Mouse (Mus musculus) right cerebral cortex, adult 18-20 months (tissue): Measurements from ENCODE around the gene Htra3.

ENCODE experiments used
- DNase-seq: peaks from one replicate; pipeline ENCODE4 v3.0.0; 2022; ENCODE audit warnings: mixed read lengths

The Htra3 gene

DNA sequence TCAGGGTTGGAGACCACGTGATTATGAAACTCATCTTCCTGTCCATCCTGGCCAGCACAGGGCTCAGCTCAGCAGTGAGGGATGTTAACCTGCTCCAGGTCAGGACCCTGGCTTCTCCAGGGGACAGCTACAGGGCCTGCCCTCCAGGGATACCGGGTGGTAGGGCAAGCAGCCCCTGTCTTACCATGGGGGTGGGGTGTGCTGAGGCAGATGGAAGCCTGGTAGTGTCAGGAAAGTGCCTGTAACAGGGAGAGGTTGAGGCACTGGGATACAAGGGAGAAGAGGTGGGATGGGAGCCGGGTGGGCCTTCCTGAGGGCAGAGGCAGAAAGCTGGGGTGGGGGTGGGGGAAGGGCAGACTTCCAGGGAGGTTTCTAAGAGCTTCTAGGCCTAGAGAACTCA, 27.3 kb downstream of the Htra3 start:
- DNase-seq: no peak

DNA sequence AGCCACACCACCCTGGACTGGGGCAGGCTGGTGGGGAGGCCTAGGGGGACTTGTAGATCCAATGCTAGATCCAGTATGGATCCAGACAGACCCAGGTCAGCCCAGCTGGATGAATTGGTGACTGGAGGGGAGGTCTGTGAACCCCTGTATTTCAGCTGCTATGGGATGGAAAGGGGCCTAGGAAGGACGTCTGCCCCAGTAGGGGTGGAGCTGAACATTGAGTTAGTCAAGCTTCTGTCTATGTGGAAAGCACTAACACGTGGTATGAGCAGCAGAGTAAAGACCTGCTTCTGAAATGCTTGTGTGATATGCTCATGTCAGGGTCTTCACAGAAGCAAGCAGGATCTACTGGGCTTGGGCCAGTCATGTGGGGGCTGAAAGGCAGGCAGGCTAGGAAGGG, 31.4 kb downstream of the Htra3 start:
- DNase-seq: no peak

- no peak for DNase-seq
Observed at GRCm38 (mm10) chr5:35647562-35647961, 32.0 kb downstream of the Htra3 start.

- no peak for DNase-seq
Observed at GRCm38 (mm10) chr5:35646927-35647326, 32.7 kb downstream of the Htra3 start.

- DNase-seq: no peak
Observed at GRCm38 (mm10) chr5:35645938-35646493, 33.6 kb downstream of the Htra3 start.

DNA sequence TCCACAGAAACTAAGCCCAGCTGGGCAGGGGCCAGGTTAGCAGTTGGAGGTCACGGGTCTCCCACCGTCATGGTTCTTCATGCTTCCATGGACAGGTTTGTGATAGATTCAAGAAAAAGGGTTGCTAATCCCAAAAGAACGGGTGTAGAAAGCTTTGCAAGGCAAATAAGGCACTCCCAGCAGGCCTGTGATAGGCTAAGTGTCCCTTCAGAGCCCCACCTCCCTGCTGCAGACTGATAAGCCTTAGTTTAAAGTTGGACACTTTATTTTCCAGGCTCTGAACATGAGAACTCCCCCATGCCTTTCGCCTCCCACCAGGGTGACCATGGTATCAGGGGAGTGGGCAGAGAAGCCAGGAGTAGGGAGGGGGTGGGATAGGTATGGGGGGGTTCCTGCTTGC, 35.5 kb downstream of the Htra3 start:
- no peak for DNase-seq

DNA sequence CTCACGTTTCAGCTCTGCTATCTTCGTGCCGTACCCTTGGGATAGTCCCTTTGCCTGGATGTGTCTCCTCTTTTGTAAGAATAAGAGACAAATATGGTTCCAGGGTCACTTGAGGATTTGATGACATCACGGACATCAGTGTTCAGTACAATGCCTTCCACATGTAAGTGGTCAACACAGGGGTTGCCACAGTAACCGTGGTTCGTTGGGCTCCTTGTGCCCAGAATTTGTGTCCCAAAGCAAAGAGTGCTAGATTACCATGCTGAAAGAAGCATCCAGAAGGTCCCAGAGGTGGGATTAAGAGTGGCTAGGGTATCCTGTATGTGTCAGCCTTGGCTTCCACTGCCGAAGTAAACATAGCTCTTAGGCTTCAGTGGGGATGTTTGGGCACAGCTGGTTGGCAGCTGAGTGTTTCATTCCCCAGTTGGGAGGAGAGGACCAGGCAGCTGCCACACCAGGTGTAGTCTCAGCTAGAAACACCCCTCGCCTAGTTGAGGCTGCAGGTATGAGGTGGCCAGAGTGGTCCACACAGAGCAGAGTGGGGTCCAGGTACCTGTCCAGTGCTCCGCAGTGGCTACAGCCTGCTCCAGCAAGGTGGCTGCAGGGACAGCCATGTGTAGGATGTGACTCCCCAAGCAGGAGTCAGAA, 36.1 kb downstream of the Htra3 start:
- DNase-seq: no peak

DNA sequence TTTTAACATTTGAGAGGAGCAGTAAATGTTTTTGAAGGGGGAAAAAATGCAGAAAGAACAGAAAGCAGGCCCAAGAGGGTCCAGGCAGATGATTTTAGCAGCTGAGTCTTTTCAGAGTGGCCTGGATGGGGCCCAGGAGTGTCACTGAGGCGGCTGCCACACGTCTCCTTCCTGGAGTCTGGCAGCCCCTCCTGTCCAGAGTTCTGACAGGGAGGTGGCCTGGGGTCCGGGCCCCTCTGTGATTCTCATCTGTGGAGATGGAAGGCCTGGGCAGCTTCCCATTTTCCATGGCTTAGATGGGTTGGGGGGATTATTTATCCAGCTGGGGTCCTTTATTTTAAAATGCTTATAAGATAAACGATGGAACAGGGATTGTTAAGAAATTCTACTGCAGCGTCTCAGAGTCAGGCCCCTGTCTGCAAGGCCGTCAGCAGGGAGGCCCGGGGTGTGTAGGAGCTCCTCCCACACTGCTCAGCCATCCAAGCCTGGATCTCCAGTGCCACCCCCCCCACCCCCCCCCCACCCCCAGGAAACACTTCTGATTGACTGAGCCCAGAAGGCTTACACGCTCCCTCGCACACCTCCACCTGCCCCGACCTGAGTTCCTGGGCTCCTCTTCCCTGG, 37.5 kb downstream of the Htra3 start:
- DNase-seq: no peak

DNA sequence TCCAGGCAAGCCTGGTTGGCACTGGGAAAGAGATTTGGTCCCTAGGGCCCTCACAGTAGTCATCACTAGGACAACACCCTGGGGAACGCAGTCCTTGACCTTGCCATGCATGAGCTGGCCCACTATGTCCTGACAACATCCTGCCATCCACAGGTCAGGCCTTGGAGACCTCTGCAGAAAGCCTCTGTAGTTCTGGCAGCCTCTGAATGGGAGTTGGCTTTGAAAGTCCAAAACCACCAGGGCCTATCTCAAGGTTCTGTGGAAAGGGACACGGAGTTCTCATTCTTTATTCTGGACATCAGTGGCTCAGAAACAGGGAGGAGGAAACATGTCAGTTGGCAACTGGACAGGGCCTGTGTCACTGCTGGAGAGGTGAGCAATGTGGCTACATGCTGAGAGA, 43.6 kb downstream of the Htra3 start:
- DNase-seq: no peak

- DNase-seq: no peak
Observed at GRCm38 (mm10) chr5:35632841-35633240, 46.7 kb downstream of the Htra3 start.

- no peak for DNase-seq
Observed at GRCm38 (mm10) chr5:35631755-35632154, 47.8 kb downstream of the Htra3 start.

GRCm38 (mm10) chr5:35631224-35631623, 48.4 kb downstream of the Htra3 start:
- no peak for DNase-seq

DNA sequence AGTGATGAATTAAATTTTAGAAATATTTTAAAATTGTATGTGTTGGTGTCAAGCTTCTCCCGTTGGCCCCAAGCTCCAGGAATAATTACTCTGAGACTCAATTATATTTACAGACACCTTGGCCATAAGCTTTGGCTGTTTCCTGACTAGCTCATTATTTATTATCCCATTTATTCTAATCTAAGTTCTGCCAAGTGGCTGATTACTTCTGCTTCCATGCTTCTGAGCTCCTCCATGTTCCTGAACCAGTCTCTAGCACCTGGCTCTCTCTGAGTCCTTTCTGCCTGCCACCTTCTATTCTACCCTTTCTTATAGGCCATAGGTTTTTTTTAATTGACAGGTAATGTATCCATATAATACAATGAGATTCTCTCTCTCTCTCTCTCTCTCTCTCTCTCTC, 48.9 kb downstream of the Htra3 start:
- no peak for DNase-seq

- DNase-seq: no peak
Observed at GRCm38 (mm10) chr5:35629333-35629732, 50.2 kb downstream of the Htra3 start.

DNA sequence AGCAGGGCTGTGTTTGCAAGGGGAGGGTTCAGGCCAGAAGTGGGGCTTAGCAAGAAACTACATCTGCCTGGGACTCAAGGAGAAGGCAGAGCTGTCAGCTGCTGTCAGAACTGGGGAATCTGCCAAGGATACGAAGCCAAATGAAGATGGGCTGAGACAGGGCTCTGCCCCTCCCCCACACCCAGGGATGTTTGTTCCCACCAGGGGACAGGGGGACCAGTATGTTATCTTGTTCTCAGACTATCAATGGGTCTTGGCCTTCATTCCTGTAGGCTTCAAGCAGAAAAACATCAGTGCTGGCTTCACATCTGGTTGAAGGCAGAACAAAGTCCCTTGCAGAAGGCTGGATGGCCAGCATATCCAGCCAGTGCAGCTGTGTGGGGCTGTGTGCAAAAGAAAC, 50.9 kb downstream of the Htra3 start:
- DNase-seq: peak; percentile 47

- no peak for DNase-seq
Observed at GRCm38 (mm10) chr5:35627307-35627840, 52.2 kb downstream of the Htra3 start.

DNA sequence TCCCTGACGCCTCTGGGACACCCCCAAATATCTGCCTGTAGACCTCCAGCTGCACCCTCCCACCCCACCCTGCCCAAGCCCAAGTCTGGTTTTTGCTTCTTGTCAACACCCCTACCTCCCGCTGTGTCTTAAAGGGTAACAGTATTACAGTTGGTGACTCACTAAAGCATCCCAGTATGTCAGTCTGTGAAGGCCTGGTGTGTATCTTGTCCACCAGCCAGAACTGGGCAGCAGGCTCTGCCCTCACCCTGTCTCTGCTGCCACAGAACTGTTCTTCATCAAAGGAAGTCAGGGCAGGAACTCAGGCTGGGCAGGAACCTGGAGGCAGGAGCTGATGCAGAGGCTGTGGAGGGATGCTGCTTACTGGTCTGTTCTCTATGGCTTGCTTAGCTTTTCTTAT, 53.2 kb downstream of the Htra3 start:
- no peak for DNase-seq

DNA sequence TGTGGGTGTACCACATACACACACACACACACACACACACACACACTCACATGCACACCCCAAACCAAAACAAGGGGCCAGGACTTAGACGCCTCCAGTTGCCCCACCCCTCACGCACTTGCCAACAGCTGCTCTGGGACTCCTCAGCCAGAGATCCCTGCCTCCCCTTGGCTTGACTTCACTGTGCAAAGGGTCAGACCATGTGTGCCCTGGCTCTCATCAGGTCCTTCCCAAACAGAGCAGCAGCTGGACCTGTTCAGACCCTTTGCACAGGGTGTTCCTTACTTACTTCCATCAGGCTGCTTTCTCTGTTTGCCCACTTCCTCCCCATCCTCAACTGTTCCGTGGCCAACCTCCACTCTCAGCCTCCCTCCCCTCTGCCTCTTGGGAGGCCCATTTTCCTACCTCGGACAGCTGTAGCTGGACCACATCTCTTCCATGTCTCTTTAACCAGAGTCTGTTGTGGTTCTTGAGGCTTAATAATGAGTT, 54.8 kb downstream of the Htra3 start:
- DNase-seq: no peak

DNA sequence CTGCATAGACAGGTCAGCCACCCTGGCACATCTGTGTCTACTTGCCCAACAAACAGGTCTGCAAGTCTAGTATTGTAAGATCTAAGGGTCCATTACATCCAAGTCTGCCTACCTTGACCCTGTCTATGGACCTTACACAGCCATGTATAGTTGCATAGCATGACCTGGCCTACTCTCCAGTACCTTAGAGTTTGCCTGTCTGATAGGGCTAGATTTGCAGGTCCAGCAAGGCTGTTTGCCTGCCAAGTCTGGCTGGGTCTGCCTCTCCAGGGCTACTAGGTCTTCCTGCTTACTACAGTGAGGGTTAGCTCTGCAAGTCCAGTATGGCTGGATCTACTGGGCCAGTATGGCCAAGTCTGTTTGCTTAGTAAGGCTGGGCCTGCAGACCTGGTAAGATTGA, 55.8 kb downstream of the Htra3 start:
- DNase-seq: no peak

- DNase-seq: peak; percentile 5
Observed at GRCm38 (mm10) chr5:35621114-35621513, 58.5 kb downstream of the Htra3 start.

GRCm38 (mm10) chr5:35616943-35617342, 62.6 kb downstream of the Htra3 start:
- DNase-seq: no peak

DNA sequence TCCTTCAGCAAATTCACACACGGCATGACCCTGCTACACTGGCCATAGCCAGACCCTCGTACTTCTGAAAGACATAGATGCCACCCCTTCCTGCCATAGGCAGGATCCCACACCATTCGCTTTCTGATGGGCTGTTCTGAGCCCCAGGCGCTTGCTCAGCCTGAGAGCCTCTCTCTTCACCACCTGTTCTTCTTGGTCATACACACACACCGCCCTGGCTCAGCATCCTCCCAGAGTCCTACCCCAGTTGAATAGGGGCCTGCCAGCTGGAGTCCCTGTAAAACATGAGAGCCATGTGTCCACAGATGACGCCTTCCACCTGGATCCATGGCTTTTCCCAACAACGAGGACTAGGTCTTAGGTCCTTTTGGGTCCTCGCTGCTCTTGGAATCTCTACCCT, 66.9 kb downstream of the Htra3 start:
- DNase-seq: no peak

- no peak for DNase-seq
Observed at GRCm38 (mm10) chr5:35611900-35612299, 67.7 kb downstream of the Htra3 start.

DNA sequence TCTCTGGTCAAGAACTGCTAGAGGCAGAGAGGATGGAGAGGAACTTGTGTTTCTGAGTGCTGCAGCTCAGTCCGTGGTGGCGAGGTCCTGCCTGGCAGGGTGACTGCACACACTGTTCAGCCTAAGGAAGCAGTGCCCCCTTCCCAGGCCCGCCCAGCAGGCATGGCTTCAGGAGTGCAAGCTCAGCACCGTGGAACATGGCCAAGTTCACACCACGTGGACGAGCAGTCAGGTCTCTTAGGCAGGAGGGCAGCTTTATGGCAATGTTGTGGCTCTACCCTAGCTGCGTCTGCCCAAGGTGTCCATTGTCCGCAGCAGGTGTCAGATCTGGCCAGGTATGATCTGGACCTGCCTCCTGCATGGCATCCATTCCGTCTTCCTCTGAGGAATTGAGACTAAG, 68.4 kb downstream of the Htra3 start:
- DNase-seq: no peak
